Mouse (Mus musculus): ENCODE measurements around the gene Mettl14. TPM values are rescaled to one million over a fixed set of nuclear protein-coding genes. Genes with fewer than 3 reads are reported as not detected.

Gene Mettl14
- total RNA-seq, 2 experiments from 2014 or later: 23.3 to 25.4 TPM

- DNase-seq (ENCODE audit: low spot score in 2 of 2): no peak
Measured at GRCm38 (mm10) chr3:123322147-123322546, 63.8 kb downstream of the Mettl14 start.

- no peak for DNase-seq (ENCODE audit: low spot score in 2 of 2)
Measured at GRCm38 (mm10) chr3:123321612-123322011, 64.3 kb downstream of the Mettl14 start.

- no peak for DNase-seq (ENCODE audit: low spot score in 2 of 2)
Measured at GRCm38 (mm10) chr3:123320341-123320740, 65.6 kb downstream of the Mettl14 start.

Other genes with a start within 250 kb of the Mettl14 start
- 1 to 10 TPM; 9.0 to 9.9 TPM for gene Synpo2, start 150.0 kb downstream of the Mettl14 start, total RNA-seq (2021)
- 10 to 100 TPM; 95.2 to 97.8 TPM for gene Sec24d, start 118.7 kb downstream of the Mettl14 start, total RNA-seq (2021)
- gene Prss12, start 60.8 kb upstream of the Mettl14 start, total RNA-seq (2021): 1 to 10 TPM; 3.0 to 3.8 TPM

Data from adrenal gland, postnatal 4 days (tissue).